Mouse (Mus musculus): Measurements from ENCODE around the gene Focad.

The Focad gene

DNA sequence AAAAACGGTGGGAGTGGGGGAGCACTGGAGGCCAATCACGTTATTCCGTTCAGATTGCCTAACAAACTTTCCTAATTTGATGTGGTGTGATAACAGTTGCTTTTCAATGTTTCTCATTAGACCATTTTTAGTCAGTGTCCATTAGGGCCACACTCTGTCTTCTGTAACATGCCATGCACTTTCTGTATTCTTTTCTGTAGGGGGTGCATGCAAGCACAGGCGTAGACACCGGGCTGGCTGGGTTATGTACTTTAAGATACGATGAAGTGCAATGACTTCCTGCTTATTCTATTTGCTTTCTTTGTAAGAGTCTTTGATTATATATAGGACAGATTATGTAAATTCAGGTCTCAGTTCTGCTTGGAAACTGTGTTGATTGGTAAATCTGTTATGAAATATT, 116.2 kb downstream of the Focad start:
- DNase-seq (ENCODE audit: low spot score in 2 of 2) = no peak

DNA sequence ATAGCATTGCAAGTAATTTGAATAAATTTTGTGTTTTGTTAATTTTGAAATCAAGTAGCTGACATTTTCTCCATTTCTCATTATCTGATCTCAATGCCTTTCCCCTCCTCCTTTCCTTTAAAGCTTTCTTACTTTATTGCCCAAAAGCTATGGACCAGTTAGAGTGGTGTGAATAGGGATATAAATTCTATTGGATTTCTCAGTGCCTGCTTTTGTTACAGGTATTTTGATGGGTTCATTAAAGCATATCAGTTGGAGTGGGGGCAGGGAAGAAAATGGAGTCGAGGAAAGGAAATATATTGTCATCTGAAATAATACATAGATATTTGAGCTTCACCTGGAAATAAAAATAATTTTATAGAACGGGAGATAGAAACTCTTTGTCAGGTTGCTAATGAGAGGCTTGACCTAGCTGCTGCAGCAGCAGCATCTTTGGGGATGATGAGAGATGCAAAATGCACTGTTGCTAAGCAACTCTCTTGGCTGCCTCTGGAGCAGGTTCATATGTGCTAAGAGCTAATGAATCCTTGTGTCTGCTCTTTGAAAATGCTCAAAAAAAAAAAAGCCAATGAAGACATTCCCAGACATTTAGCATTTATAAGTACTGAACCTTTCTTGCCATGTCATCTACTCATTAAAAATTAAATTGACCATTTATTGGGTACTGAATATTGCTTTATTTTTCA, 116.9 kb downstream of the Focad start:
- DNase-seq (ENCODE audit: low spot score in 2 of 2) = peak; percentile 39 to 70

GRCm38 (mm10) chr4:88213895-88214294, 119.5 kb downstream of the Focad start:
- no peak for DNase-seq (ENCODE audit: low spot score in 2 of 2)

GRCm38 (mm10) chr4:88218286-88218685, 123.9 kb downstream of the Focad start:
- no peak for DNase-seq (ENCODE audit: low spot score in 2 of 2)

DNA sequence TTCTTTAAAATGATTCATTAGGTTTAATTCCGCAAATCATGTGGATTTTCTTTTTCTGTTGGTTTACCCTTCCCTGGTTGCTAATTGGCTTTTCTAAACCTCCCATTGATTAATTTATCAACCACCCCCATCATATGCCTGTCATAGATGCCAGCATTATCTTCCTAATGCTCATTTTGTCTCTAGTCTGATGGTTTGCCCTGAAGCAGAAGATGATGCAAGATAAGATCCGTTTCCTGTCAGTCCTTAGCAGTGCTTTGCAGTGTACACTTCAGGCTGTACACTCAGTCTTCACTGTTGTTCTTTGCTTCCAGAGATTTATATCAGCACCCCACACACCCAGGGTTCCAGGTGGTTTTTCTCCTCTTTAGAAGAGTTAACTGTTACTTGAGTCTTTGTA, 124.4 kb downstream of the Focad start:
- no peak for DNase-seq (ENCODE audit: low spot score in 2 of 2)

DNA sequence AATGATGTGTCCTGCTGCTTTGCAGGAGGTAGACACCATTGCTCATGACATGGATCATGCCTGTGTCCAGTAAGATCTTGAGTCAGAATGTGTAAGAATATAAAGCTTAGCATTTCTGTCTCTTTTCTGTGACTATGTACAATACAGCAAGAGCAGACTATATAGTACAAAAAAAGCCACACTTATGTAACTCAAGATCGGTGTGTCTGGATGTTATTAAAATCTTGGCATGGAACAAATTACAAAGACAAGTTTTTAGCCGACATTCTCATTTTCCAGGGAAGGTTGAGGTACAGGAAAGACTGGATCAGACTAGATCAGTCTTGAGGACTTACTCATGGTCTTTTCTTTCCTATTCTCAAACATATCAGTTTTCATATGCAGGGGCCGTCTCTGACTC, 136.9 kb downstream of the Focad start:
- no peak for DNase-seq (ENCODE audit: low spot score in 2 of 2)

GRCm38 (mm10) chr4:88235941-88236340, 141.5 kb downstream of the Focad start:
- DNase-seq (ENCODE audit: low spot score in 2 of 2) = no peak

- no peak for DNase-seq (ENCODE audit: low spot score in 2 of 2)
These were observed 142.7 kb downstream of the Focad start for GRCm38 (mm10) chr4:88236926-88237756.

GRCm38 (mm10) chr4:88238351-88238750, 143.9 kb downstream of the Focad start:
- DNase-seq (ENCODE audit: low spot score in 2 of 2) = peak; percentile 41 to 56

- DNase-seq (ENCODE audit: low spot score in 2 of 2) = no peak
These were observed 149.4 kb downstream of the Focad start for GRCm38 (mm10) chr4:88243834-88244233.

DNA sequence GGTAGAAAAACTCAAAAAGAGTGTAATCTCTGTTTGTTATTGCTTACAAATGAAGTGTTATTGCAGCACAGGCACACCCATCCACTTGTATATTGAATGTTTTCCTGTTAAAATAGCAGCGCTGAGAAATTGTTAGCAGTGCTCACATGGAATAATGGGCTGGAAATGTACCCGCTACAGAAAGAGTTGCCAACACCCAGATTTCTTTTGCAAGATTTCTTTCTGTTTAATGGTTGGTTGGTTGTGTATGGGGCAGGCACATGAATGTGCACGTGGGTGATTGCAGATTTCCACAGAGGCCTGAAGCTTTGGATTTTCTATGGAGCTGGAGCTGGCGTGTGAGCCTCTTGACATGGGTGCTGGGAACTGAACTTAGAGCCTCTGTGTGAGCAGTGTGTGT, 151.1 kb downstream of the Focad start:
- no peak for DNase-seq (ENCODE audit: low spot score in 2 of 2)

GRCm38 (mm10) chr4:88261349-88261748, 166.9 kb downstream of the Focad start:
- DNase-seq (ENCODE audit: low spot score in 2 of 2) = no peak

DNA sequence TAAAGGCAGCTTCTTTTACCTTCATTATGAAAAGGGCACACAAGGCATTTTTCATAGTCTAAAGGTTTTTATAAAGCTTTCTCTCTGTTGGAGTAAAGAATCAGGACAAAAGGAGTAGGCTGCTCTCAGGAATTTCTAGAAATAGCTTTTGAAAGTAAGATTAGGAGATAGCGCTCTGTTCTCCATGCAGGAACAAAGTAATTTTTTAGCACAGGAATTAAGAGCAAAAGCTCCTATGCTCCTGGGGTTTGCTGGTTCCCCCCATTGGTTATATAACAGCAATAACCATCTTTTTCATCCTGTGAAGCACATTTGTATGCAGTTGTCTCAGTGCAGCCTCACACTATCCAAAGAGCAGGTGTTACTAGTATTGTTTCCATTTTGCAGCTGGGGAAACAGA, 170.1 kb downstream of the Focad start:
- no peak for DNase-seq (ENCODE audit: low spot score in 2 of 2)

- DNase-seq (ENCODE audit: low spot score in 2 of 2) = no peak
These were observed 176.1 kb downstream of the Focad start for GRCm38 (mm10) chr4:88270408-88271067.

DNA sequence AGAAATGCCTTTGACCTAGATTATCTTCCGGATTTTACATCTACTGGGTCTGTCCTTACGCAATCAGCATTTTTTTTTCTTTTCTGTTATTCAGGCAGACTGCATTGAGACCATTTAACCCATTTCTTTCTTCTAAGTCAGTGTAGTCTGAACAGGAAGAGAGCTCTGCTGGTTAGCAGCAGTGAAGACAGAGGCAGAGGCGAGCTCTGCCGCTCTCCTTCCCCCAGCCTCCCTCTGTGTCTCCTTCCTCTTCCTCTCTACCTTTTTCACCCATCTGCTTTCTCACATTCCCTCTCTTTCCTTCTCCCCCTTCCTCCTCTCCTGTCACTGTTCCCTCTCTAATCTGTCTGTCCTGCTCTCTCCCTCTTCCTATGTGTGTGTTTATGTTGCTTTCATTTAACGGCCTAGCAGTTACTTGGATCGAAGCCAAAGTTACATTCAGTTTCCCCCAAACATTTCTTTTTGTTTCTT, 181.2 kb downstream of the Focad start:
- no peak for DNase-seq (ENCODE audit: low spot score in 2 of 2)

DNA sequence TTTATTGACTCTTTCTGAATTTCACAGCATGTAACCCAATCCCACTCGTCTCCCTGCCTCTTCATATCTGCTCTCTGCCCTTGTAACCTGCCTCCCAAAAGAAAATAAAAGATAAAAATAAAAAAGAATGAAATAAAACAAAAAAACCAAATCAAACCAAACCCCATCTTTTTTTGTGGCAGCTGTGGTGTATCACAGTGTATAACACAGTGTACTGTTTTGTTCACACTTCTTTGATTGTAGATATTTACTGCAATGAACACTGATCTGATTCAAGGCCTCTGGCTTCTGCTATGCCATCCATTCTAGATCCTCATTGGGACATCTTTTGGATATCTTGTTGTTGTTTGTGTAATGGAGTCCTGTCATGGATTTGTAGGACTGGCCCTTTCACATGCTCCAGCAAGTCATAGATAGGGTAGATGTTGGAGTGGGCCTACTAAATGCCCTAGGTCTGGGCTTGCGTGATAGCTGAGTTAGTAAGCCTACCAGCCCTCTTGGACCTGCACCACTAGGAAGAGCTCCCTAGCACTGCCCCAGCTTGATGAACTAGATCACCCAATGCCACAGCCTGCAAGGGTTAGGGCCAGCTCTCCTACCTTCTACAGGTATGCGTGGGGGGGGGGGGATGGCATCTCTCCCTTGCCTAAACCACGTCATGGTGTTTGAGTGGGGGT, 181.8 kb downstream of the Focad start:
- DNase-seq (ENCODE audit: low spot score in 2 of 2) = no peak

GRCm38 (mm10) chr4:88278524-88278923, 184.1 kb downstream of the Focad start:
- no peak for DNase-seq (ENCODE audit: low spot score in 2 of 2)

DNA sequence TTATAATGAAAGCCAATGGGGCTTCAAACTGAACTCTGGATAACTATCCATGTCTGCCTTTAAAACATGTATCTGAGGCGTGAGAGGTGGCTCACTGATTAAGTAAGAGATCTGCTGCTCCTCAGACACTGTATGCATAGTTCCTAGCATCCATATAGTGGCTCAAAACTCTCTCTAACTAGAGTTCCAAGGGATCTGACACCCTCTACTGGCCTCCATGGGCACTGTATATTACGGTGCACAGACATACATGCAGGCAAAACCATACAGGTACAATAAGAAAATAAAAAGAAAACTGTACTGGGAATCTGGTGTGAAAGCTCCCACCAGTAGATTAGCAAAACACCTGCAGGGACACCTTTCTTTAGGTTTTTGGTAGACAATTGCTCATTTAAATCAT, 186.1 kb downstream of the Focad start:
- DNase-seq (ENCODE audit: low spot score in 2 of 2) = no peak

GRCm38 (mm10) chr4:88295537-88295936, 201.1 kb downstream of the Focad start:
- DNase-seq (ENCODE audit: low spot score in 2 of 2) = no peak

GRCm38 (mm10) chr4:88299551-88299950, 205.1 kb downstream of the Focad start:
- no peak for DNase-seq (ENCODE audit: low spot score in 2 of 2)

DNA sequence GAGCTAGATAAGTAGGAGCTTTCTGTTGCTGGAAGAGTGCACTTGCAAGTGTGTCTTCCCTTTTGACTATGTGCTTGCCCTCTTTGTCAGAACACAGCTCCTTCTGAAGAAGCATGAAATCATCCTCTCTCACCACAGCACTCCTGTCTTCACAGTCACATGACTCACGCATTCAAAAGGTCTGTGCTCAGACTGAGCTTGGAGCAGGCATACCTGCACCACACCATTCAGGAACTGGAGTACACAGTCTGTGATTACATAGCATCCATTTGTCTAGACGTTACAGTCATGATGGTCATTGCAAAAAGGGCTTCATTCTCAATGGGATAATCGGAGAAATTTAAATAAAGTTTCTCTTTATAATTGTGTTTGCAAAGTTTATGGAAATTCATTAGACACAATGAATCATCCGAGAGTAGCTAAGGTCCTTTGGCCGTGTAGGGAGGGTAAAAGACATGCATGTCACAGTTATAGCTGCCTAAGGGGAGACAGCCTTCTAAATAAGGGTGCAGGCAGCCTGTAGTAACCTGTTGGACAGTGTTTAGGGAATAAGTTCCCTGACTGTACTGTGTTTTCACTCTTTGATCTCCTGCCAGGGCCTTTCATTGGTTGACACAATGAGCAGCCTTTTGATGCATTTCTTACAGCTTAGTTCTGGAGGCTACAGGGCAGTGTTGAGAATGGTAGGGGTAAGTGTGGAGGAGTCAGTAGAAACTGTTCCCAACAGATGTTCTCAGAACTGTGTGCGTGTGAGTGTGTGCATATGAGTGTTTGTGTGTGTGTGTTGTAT, 206.6 kb downstream of the Focad start:
- no peak for DNase-seq (ENCODE audit: low spot score in 2 of 2)

Data from right cerebral cortex, postnatal 10 days (tissue).